Mouse (Mus musculus): ENCODE measurements around the gene Anp32a. TPM values are rescaled to one million over a fixed set of nuclear protein-coding genes. Genes with fewer than 3 reads are reported as not detected.
A peak's percentile ranks its signal among the peaks of the same experiment; 100 is the strongest.

Anp32a gene
- total RNA-seq, 1 experiment from 2014 or later = 1,000 TPM

DNA sequence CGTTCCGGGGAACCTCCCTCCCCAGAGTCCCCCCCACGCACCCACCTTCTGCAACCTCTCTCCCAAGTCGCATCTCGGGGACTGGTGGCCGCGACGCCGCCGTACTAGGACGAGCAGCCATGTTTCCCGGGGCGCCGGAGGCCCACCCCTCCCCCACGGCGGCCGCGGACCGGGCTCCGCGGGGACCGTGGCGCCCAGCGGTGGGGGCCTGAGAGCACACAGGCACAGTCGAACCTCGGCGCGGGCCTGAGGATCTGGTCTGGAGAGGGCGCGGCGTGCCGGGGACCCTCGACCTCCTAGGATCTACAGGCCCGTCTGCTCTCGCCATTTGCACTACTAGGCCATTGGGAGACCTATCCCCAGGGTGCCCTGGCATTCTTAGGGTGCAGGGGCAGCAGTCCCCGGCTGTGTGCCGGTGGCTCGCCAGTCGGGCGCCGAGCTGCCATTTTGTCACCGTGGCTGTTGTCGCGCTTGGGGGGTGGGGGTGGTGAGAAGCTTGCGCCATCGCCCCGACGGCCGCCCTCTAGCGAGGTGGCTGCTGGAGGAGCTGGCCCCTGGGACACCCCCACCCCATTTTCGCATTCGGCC is 2.9 kb downstream of the Anp32a start:
- ATAC-seq (replicated peaks in 1 of 2; ENCODE audit: insufficient read depth in 1 of 2, low FRiP score in 2 of 2, low TSS enrichment in 1 of 2, low read depth in 1 of 2, poor library complexity in 2 of 2, severe bottlenecking in 2 of 2) = no peak

DNA sequence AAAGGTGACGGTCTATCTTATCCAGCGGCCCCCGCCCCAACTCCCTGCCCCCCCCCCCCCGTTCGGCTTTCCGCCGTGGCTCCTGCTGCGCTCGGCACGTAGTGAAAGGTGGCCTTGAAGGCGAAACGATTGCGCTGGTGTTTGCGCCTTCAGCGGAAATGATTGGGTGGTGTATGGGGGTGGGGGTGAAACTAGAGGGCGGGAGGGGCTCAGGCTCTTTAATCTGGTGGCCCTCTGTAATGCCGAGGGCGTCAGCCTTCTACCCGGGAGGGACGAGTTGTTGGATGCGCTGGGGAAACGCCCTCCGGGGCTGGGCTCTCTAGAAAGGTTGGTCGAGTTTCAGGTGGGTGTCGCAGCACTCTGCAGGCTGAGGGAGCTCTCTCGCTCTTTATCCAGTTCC is 3.5 kb downstream of the Anp32a start:
- ATAC-seq (replicated peaks in 1 of 2; ENCODE audit: insufficient read depth in 1 of 2, low FRiP score in 2 of 2, low TSS enrichment in 1 of 2, low read depth in 1 of 2, poor library complexity in 2 of 2, severe bottlenecking in 2 of 2) = peak; percentile 16 to 25; a peak in 3 of 4 replicates

DNA sequence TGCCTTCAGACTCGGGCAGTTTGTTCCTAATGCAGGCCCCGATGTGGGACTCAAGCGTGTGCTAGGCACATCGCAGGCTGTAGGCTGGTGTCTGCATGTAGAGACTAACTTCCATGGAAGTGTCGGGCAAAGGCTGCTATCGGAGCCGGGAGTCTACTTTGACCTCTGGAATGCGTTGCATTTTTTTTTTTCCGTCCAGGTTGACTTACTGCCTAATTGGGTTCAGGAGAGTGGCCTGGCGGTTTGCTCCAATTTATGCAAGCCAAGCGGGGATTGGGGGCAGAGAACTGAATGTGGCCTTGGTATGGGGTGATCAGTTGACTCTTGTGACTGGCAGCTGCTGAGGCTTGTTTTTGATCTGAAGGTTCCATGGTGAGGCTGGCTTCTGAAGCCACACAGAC is 4.0 kb downstream of the Anp32a start:
- ATAC-seq (replicated peaks in 1 of 2; ENCODE audit: insufficient read depth in 1 of 2, low FRiP score in 2 of 2, low TSS enrichment in 1 of 2, low read depth in 1 of 2, poor library complexity in 2 of 2, severe bottlenecking in 2 of 2) = no peak

DNA sequence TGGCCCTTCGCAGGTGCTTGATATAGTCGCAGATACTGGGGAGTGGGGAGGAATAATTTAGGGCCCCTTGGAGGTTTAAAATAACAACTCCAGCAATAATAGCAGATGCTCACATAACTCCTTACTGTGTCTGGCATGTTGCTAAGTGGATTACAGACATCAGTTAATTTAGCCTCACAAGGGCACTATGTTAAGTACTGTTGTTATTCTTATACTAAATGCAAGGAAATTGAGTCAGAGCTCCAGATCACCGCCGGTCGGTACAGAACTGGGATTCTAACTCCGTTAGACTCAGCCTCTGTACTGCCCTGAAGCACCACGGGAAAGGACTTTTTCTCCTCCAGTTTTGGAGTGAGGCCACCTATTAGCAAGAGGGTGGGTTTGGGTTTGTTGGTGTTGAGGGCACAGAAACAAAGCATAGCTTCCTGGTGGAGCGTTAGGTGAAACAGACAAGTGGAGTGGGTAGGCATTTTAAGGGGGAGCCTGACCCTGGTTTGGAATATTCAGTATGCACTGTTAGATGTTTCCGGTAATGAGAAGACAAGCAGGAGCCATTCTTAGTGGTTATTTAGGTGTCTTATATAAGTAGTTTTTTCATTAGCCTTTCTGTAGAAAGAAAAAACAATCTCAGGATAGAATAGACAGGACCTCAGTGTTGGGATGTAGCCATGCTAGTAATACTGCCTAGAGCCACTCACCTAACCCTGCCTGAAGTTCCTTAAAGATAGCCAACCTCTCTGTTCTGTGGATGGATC is 4.7 kb downstream of the Anp32a start:
- no peak for ATAC-seq (replicated peaks in 1 of 2; ENCODE audit: insufficient read depth in 1 of 2, low FRiP score in 2 of 2, low TSS enrichment in 1 of 2, low read depth in 1 of 2, poor library complexity in 2 of 2, severe bottlenecking in 2 of 2)

DNA sequence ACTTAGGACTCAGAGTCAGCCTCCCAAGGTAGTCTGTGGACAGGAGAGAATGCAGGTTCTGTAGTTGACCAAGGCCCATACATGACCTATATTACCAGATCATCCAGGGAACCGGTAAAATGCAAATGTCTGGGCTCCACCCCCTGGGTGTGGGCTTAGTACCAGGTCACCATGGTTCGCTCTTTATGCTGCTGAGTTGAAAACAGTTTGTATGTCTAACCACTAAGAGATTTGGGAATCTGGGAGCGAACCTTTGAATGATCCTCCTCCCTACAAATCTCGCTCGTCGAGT is 5.2 kb downstream of the Anp32a start:
- no peak for ATAC-seq (replicated peaks in 1 of 2; ENCODE audit: insufficient read depth in 1 of 2, low FRiP score in 2 of 2, low TSS enrichment in 1 of 2, low read depth in 1 of 2, poor library complexity in 2 of 2, severe bottlenecking in 2 of 2)

DNA sequence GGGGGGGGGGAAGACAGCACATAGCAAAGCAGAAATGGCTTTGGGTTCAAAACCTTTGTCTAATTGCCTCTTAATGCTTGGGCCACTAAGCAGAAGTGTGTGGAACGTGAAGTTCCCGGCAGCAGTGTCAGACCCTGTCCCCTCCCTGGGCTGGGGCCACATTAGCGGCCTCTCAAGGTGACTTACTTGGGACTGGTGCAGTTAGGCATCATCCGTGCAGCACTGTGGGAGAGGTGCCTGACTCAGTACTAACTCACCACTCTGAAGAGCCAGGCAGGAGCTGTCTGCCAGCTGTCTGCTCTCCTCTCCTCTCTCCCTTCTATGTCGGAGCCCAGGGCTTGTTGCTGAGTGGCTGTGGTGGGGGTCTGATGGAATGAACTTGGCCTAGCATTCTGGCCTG is 6.1 kb downstream of the Anp32a start:
- no peak for ATAC-seq (replicated peaks in 1 of 2; ENCODE audit: insufficient read depth in 1 of 2, low FRiP score in 2 of 2, low TSS enrichment in 1 of 2, low read depth in 1 of 2, poor library complexity in 2 of 2, severe bottlenecking in 2 of 2)

DNA sequence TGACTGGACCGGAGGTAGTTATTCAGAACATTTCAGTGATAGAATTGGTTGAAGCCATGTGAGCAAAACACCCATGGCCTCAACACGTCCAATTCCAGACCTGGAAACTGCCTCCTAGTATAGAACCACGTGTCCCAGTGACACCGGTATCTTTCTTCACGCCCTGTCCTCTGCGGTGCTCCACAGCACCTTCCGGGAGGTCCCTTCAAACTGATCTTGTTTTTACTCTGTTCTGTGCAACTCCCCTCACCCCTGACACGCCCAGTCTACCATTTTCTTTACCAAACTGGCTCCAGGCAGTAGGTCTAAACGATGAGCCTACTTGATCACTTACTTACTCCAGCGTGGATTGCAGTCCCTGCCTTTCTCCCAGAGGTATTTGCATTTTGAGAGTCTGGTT is 7.0 kb downstream of the Anp32a start:
- ATAC-seq (replicated peaks in 1 of 2; ENCODE audit: insufficient read depth in 1 of 2, low FRiP score in 2 of 2, low TSS enrichment in 1 of 2, low read depth in 1 of 2, poor library complexity in 2 of 2, severe bottlenecking in 2 of 2) = no peak

DNA sequence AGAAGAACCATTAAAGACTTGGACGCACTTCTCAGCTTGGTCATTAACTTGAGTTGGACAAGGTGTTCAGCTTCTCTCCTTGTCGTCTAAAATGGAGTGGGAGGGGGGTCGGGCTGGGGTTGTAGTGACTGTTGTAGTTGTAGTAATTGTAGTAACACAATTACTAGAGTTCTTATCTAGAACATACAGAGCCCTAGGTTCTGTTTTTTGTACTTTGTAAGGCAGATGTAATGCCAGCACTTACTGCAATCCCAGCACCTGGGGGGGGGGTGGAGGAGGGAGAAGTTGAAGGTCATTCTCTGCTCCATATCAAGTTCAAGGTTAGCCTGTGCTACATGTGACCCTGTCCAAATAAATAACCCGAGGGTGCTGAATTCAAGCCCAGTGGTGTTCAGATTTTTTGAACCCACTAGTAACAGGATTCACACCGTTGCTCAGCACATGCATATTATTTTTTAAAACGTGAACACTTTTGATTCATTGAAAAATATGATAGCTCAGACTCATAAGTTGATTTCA is 7.4 kb downstream of the Anp32a start:
- no peak for ATAC-seq (replicated peaks in 1 of 2; ENCODE audit: insufficient read depth in 1 of 2, low FRiP score in 2 of 2, low TSS enrichment in 1 of 2, low read depth in 1 of 2, poor library complexity in 2 of 2, severe bottlenecking in 2 of 2)

DNA sequence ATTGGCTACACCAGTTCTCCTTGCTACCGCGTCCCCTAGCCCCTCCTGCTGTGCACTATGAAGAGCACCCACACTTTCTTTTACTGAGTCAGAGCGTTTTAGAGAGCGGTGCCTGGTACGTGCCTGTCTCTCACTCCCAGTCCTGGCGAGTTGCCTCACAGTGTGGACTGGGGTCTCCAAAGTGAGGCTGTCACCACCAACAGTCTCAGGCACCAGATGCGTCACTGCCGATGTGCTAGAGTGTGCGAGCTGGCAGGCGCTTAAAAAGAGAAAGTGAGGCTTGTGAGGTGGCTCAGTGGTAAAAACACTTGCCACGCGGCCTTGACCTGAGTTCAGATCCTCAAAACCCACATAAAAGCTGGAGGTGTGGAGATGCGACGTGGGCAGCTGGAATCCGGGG is 8.2 kb downstream of the Anp32a start:
- no peak for ATAC-seq (replicated peaks in 1 of 2; ENCODE audit: insufficient read depth in 1 of 2, low FRiP score in 2 of 2, low TSS enrichment in 1 of 2, low read depth in 1 of 2, poor library complexity in 2 of 2, severe bottlenecking in 2 of 2)

DNA sequence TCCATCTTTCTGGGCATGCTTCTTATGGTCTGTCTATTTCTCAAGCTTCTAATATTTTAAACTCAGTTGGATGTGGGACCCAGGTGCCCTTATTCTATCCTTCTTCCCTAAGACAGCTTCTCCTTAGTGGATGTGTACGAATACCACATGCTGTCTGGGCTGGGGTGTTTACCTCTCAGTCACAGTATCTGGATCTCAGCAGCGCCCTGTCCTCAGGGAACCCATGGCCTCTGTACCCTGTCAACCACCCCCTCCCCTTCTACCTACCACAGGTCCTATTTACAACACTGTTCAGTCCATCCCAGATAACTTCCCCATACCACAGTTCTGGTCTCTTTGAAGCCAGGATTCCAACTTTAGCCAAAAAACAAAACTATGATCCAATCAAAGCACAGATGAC is 9.6 kb downstream of the Anp32a start:
- ATAC-seq (replicated peaks in 1 of 2; ENCODE audit: insufficient read depth in 1 of 2, low FRiP score in 2 of 2, low TSS enrichment in 1 of 2, low read depth in 1 of 2, poor library complexity in 2 of 2, severe bottlenecking in 2 of 2) = no peak

DNA sequence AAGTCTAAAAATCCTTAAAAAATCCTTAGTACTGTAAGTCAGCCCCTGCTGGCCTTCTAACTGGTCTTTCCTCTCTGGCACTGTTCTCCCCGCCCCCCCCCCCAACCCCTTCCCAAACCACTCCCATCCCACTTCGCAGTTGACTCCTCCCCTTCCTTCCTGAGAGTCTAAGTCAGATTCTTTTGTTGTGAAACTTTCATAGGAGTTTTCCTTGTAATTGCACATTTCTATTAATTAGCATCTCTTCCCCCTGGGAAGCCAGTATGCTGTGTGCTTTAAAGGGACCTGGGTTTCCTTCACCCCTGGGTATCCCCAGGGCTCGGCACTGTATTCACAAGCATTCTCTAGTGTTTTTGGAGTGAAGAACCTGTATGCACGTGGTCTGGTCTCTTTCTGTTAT is 10.1 kb downstream of the Anp32a start:
- no peak for ATAC-seq (replicated peaks in 1 of 2; ENCODE audit: insufficient read depth in 1 of 2, low FRiP score in 2 of 2, low TSS enrichment in 1 of 2, low read depth in 1 of 2, poor library complexity in 2 of 2, severe bottlenecking in 2 of 2)

DNA sequence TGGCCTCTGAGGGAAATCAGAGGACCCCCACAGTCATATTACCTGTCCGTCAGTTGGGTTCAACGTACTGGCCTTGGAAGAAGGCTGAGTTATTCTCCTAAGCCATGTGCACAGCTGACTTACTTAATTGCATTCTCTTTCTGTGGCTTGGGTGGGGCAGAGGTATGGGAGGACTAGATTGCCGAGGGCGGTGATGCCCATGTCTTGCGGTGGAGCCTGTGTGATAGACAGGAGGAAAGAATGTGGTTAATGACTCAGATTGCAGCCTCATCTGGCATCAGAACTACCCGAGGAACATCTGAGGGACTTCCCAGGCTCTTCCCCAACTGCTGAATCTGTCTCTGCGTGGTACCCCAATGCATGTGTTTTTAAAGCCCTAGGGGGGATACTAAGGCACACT is 12.7 kb downstream of the Anp32a start:
- peak; percentile 80 to 86 for ATAC-seq (replicated peaks in 1 of 2; ENCODE audit: insufficient read depth in 1 of 2, low FRiP score in 2 of 2, low TSS enrichment in 1 of 2, low read depth in 1 of 2, poor library complexity in 2 of 2, severe bottlenecking in 2 of 2)

DNA sequence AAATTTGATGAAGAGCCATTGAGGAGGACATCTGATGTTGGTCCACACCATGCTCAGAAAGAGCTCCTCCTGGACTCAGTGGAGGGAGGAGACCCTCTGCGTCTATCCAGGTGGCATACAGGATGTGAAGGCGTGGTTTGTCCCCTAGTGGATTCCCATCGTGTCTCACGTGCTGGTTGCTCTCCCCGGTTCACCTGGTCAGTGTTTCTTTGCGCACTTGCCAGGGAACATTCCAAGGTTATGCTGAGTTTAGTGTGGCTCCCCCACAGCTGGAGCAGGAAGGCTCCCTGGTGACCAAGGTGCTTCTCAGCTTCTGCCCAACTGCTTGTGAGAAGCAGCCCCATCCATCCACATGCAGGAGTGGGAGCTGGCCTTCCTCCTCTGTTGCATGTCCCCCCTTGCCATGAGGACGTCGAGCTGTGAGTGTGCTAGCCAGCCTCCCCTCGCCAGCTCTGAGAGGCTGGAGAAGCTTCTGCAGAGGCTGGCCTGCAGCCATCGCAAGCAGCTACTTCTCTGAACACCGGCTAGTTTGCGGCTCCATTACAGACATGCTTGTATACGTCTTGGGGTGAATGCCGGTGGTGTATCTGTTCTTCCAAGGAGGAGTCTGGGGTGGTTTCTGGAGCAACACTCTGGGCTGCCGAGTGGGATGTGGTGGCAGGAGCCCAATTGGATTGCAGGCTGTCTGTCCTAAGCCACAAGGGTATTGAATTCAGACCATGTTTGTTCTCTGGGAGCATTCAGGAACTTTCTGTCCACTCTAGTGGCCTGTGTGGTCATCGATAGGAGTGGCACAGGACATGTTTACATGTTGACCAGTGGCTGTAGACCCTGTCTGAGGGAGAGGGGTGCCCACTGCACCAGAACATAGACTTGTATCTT is 14.0 kb downstream of the Anp32a start:
- no peak for ATAC-seq (replicated peaks in 1 of 2; ENCODE audit: insufficient read depth in 1 of 2, low FRiP score in 2 of 2, low TSS enrichment in 1 of 2, low read depth in 1 of 2, poor library complexity in 2 of 2, severe bottlenecking in 2 of 2)

DNA sequence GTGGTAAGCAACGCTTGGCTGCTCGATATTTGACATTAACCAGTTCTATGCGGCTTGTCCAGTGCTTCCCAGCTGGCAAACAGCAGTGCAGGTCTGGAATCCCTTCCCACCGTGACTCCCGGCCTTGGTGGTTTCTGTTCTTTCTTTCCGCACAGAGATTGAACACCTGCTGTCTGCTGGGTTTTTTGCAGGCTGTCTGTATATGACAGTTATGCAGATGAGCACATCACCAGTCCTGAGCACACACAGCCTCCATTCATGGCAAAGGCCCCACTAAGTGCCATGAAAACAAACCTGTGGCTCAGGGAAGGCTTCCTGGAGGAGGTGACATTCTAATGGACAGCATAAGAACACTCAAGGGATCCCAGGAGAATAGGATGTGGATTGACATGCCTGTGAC is 14.7 kb downstream of the Anp32a start:
- no peak for ATAC-seq (replicated peaks in 1 of 2; ENCODE audit: insufficient read depth in 1 of 2, low FRiP score in 2 of 2, low TSS enrichment in 1 of 2, low read depth in 1 of 2, poor library complexity in 2 of 2, severe bottlenecking in 2 of 2)

DNA sequence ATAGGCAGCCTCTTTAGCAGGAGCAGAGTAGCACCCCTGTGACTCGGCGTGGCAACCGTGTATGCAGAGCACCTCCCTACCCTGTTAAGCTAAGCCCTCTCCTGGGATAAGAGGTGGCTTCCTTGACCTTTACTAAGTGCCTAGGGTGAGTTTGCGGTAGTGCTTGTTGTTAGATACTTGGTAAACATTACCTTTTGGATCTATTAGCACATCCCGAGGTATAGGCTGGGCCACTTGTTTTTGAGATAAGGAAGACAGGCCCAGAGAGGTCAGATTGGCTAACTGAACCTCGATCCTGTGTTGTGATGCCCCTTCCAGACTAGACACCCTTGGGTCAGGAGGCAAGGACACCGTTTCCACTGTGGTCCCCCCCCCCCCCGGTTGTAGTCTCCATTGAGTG is 16.5 kb downstream of the Anp32a start:
- no peak for ATAC-seq (replicated peaks in 1 of 2; ENCODE audit: insufficient read depth in 1 of 2, low FRiP score in 2 of 2, low TSS enrichment in 1 of 2, low read depth in 1 of 2, poor library complexity in 2 of 2, severe bottlenecking in 2 of 2)

DNA sequence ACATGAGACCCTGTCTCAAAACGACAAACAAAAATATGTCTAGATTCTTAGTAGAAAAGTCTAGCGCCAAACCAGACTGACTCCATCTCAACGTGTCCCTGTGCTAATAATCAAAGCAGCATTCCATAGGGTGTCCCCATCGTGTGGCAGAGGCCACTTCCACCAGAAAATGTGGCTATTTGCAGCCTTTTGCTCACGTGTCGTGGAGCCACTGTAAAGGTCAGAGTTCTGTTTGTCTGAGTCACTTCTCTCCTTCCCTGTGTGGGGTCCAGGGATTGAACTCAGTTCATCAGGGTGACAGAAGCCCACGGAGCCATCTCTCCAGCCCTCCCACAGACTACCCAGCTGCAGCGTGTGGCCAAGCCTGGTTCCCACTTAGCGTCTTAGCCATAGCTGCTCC is 17.8 kb downstream of the Anp32a start:
- ATAC-seq (replicated peaks in 1 of 2; ENCODE audit: insufficient read depth in 1 of 2, low FRiP score in 2 of 2, low TSS enrichment in 1 of 2, low read depth in 1 of 2, poor library complexity in 2 of 2, severe bottlenecking in 2 of 2) = no peak

DNA sequence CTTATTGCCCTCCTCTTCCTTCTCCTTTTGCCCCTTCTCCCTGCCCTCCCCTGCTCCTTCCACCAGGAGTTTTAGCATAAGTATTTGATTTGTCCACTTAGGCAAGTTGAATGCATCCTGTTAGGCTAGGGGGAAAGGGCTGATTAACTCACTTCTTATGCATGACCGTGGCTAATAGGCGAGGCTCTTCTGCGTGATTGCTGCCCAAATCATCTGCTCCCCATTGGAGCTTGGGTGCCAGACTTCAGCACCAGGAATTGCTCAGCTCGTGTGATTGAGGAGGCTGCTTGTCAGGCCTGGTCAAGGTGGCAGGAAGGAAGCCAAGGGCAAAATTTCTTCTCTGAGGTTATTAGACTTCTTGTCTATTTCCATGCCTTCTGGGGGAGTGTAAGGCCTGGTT is 19.8 kb downstream of the Anp32a start:
- no peak for ATAC-seq (replicated peaks in 1 of 2; ENCODE audit: insufficient read depth in 1 of 2, low FRiP score in 2 of 2, low TSS enrichment in 1 of 2, low read depth in 1 of 2, poor library complexity in 2 of 2, severe bottlenecking in 2 of 2)

DNA sequence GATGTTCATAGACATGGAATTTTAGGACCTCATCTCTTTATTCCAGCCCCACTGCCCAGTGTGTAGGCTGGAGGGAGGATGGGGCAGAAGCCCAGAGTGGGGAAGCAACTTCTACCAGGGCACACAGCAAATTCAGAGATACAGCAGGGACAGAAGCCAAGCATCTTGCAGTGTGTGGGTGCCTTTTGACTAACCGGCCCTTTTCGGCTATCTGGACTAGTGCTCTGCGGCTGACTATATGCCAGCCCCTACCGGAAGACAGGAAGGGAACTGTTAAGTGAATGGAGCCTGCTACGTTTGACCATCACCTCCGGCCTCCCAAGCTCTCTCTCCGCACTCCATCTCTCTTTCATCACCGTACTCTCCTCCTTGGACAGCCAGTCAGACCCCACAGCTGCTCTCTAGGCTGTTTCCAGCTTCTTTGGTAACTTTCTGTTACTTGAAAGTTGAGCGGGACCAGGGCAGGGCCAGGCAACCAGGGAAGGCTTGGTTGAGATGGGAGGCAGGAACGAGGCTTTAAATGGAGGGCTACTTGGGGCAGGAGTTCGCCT is 21.8 kb downstream of the Anp32a start:
- ATAC-seq (replicated peaks in 1 of 2; ENCODE audit: insufficient read depth in 1 of 2, low FRiP score in 2 of 2, low TSS enrichment in 1 of 2, low read depth in 1 of 2, poor library complexity in 2 of 2, severe bottlenecking in 2 of 2) = no peak

Data from hematopoietic stem cell, adult 5-6 weeks (primary cell).